Mouse (Mus musculus) liver, embryonic 14.5 days (tissue): ENCODE data around the gene Zmiz1.

ENCODE experiments used
- CTCF ChIP-seq: IDR thresholded peaks from 2 replicates; pipeline ENCODE4 v1.5.1; 2016; ENCODE audit warnings: antibody characterized with exemption, low read depth, control low read depth
- EP300 ChIP-seq: IDR thresholded peaks from 2 replicates; pipeline ENCODE4 v1.6.1; 2016; ENCODE audit warnings: antibody characterized with exemption, low read depth

- no peak for TF ChIP-seq CTCF
- no peak for TF ChIP-seq EP300
Observed at GRCm38 (mm10) chr14:25593876-25594275, 134.9 kb downstream of the Zmiz1 start.
